Mouse (Mus musculus) forebrain, embryonic 10.5 days (tissue): ENCODE results near the gene Pbx4. TPM values are rescaled to one million over a fixed set of nuclear protein-coding genes. Genes with fewer than 3 reads are reported as not detected.

Source experiments
- DNase-seq: peaks from one replicate; pipeline ENCODE4 v3.0.0-alpha.2; 2017; ENCODE audit warnings: low spot score; ENCODE audit errors: extremely low spot score
- H3K27ac ChIP-seq: fragments of 300-500 bp; sonication (generic); 2 replicates; pipeline ENCODE4 v1.5.1; 2016; ENCODE audit warnings: mild to moderate bottlenecking
- H3K27me3 ChIP-seq: fragments of 300-500 bp; sonication (generic); 2 replicates; pipeline ENCODE4 v1.6.1; 2016; ENCODE audit warnings: mild to moderate bottlenecking; ENCODE audit not compliant: poor library complexity, severe bottlenecking
- H3K36me3 ChIP-seq: fragments of 300-500 bp; sonication (generic); replicated peaks from 2 replicates; pipeline ENCODE4 v1.6.1; 2016; ENCODE audit warnings: mild to moderate bottlenecking, moderate library complexity
- H3K4me1 ChIP-seq: fragments of 300-500 bp; sonication (generic); 2 replicates; pipeline ENCODE4 v1.6.1; 2016
- H3K4me3 ChIP-seq: fragments of 300-500 bp; sonication (generic); 2 replicates; pipeline ENCODE4 v1.5.1; 2016; ENCODE audit warnings: mild to moderate bottlenecking, moderate library complexity
- H3K9me3 ChIP-seq: fragments of 300-500 bp; sonication (generic); 2 replicates; pipeline ENCODE4 v1.6.1; 2016; ENCODE audit warnings: mild to moderate bottlenecking, moderate library complexity
- WGBS: fragments of 180-500 bp; shearing (Covaris S2); methylation state at CpG from one replicate; pipeline ENCODE4 v1.1.7; 2016; 5-methylcytosine and 5-hydroxymethylcytosine counted together
- polyA plus RNA-seq: library from polyadenylated mRNA; unstranded; fragments of >200 nt; fragmentation: Nextera tagmentation; extraction: Ambion mirVana; gene quantifications from 2 replicates; pipeline ENCODE4 v1.2.1, GENCODE M21; 2016

Gene Pbx4
- polyA plus RNA-seq, 1 experiment from 2014 or later, result 45.7 TPM

GRCm38 (mm10) chr8:69882021-69882756, 49.9 kb downstream of the Pbx4 start:
- H3K27me3 ChIP-seq, result peaks cover 100% of the 10 kb centered on the region
- H3K27ac ChIP-seq, result peak overlapping the region; percentile 30; the same call in 1 of the 2 replicates
- no peaks in the 10 kb centered on the region for H3K36me3 ChIP-seq
- peaks cover 10% of the 10 kb centered on the region for H3K9me3 ChIP-seq
- peak overlapping the region; percentile 45 for H3K4me3 ChIP-seq
- no peak for DNase-seq
- WGBS, result 7% methylated on average over 103 of the region's 103 CpGs
- H3K4me1 ChIP-seq, result peaks cover 42% of the 10 kb centered on the region

- Histone ChIP-seq H3K27ac (0 out of 2 replicates have a peak overlapping the region, but pooled peaks have one; percentile 30), H3K4me3 (peak overlapping the region; percentile 45; the same call in 1 of the 2 replicates), H3K4me1 (peaks cover 50% of the 10 kb centered on the region), H3K36me3 (no peaks in the 10 kb centered on the region), H3K27me3 (peaks cover 100% of the 10 kb centered on the region), H3K9me3 (peaks cover 10% of the 10 kb centered on the region)
- 12% methylated on average over 52 of the region's 52 CpGs for WGBS
- DNase-seq, result no peak
Observed at GRCm38 (mm10) chr8:69882833-69883600, 50.7 kb downstream of the Pbx4 start.

GRCm38 (mm10) chr8:69884141-69884540, 51.9 kb downstream of the Pbx4 start:
- peaks cover 61% of the 10 kb centered on the region for H3K4me1 ChIP-seq

GRCm38 (mm10) chr8:69887289-69888243, 55.3 kb downstream of the Pbx4 start, which contains the start of gene Cilp2:
Gene Cilp2 (minus strand): TSS chr8:69887687.
- peak within 1 kb of the TSS; percentile 41 for H3K4me3 ChIP-seq
- peaks cover 8% of the 10 kb centered on the region for H3K36me3 ChIP-seq
- H3K9me3 ChIP-seq, result no peaks in the 10 kb centered on the region
- DNase-seq, result no peak
- WGBS, result under 1% methylated on average over 60 of the region's 60 CpGs
- H3K4me1 ChIP-seq, result peaks cover 69% of the 10 kb centered on the region
- H3K27me3 ChIP-seq, result peaks cover 100% of the 10 kb centered on the region
- no peak within 1 kb of the TSS for H3K27ac ChIP-seq

More at GRCm38 (mm10) chr8:69884141-69884540, 51.9 kb downstream of the Pbx4 start:
- no peak overlapping the region for H3K27ac ChIP-seq
- no peak overlapping the region for H3K4me3 ChIP-seq
- no peak for DNase-seq
- H3K9me3 ChIP-seq, result peaks cover 10% of the 10 kb centered on the region
- peaks cover 100% of the 10 kb centered on the region for H3K27me3 ChIP-seq
- H3K36me3 ChIP-seq, result no peaks in the 10 kb centered on the region
- WGBS, result 45% methylated on average over 13 of the region's 13 CpGs

GRCm38 (mm10) chr8:69888244-69888866, 56.1 kb downstream of the Pbx4 start:
- Histone ChIP-seq H3K27me3 (peaks cover 94% of the 10 kb centered on the region), H3K9me3 (no peaks in the 10 kb centered on the region), H3K4me3 (peak overlapping the region; percentile 41), H3K36me3 (peaks cover 16% of the 10 kb centered on the region), H3K27ac (no peak overlapping the region), H3K4me1 (peaks cover 71% of the 10 kb centered on the region)
- 8% methylated on average over 24 of the region's 24 CpGs for WGBS
- DNase-seq, result no peak

- H3K4me1 ChIP-seq, result peaks cover 76% of the 10 kb centered on the region
Observed at GRCm38 (mm10) chr8:69888902-69889301, 56.6 kb downstream of the Pbx4 start.

GRCm38 (mm10) chr8:69890813-69891241, 58.5 kb downstream of the Pbx4 start:
- Histone ChIP-seq H3K9me3 (no peaks in the 10 kb centered on the region), H3K4me1 (peaks cover 90% of the 10 kb centered on the region), H3K27ac (no peak overlapping the region), H3K27me3 (peaks cover 70% of the 10 kb centered on the region), H3K36me3 (peaks cover 37% of the 10 kb centered on the region), H3K4me3 (peak overlapping the region; percentile 4; the same call in 1 of the 2 replicates)
- DNase-seq, result peak; percentile 67
- 42% methylated on average over 19 of the region's 19 CpGs for WGBS

More at GRCm38 (mm10) chr8:69888902-69889301, 56.6 kb downstream of the Pbx4 start:
- H3K9me3 ChIP-seq, result no peaks in the 10 kb centered on the region
- no peak for DNase-seq
- 4% methylated on average over 32 of the region's 32 CpGs for WGBS
- peak overlapping the region; percentile 34 for H3K4me3 ChIP-seq
- H3K27me3 ChIP-seq, result peaks cover 89% of the 10 kb centered on the region
- peaks cover 21% of the 10 kb centered on the region for H3K36me3 ChIP-seq
- H3K27ac ChIP-seq, result no peak overlapping the region

- Histone ChIP-seq H3K9me3 (no peaks in the 10 kb centered on the region), H3K4me3 (peak overlapping the region; percentile 2; the same call in 1 of the 2 replicates), H3K4me1 (peaks cover 86% of the 10 kb centered on the region), H3K27me3 (peaks cover 39% of the 10 kb centered on the region), H3K36me3 (peaks cover 66% of the 10 kb centered on the region), H3K27ac (0 out of 2 replicates have a peak overlapping the region, but pooled peaks have one; percentile 18)
- 28% methylated on average over 17 of the region's 17 CpGs for WGBS
- DNase-seq, result peak; percentile 70
Observed at GRCm38 (mm10) chr8:69893863-69894262, 61.6 kb downstream of the Pbx4 start.

- H3K27ac ChIP-seq, result no peak overlapping the region
- no peak for DNase-seq
- H3K4me1 ChIP-seq, result peaks cover 87% of the 10 kb centered on the region
- H3K4me3 ChIP-seq, result no peak overlapping the region
- WGBS, result 58% methylated on average over 6 of the region's 6 CpGs
- H3K36me3 ChIP-seq, result peaks cover 76% of the 10 kb centered on the region
- no peaks in the 10 kb centered on the region for H3K9me3 ChIP-seq
- H3K27me3 ChIP-seq, result peaks cover 29% of the 10 kb centered on the region
Observed at GRCm38 (mm10) chr8:69894836-69895332, 62.6 kb downstream of the Pbx4 start.

- DNase-seq, result no peak
- Histone ChIP-seq H3K36me3 (peaks cover 78% of the 10 kb centered on the region), H3K4me1 (peaks cover 93% of the 10 kb centered on the region), H3K9me3 (no peaks in the 10 kb centered on the region), H3K27ac (no peak overlapping the region), H3K27me3 (peaks cover 19% of the 10 kb centered on the region), H3K4me3 (no peak overlapping the region)
- WGBS, result 77% methylated on average over 4 of the region's 4 CpGs
Observed at GRCm38 (mm10) chr8:69895772-69896451, 63.6 kb downstream of the Pbx4 start.

- WGBS, result 87% methylated on average over 6 of the region's 6 CpGs
- Histone ChIP-seq H3K27ac (no peak overlapping the region), H3K9me3 (no peaks in the 10 kb centered on the region), H3K4me1 (peaks cover 90% of the 10 kb centered on the region), H3K27me3 (no peaks in the 10 kb centered on the region), H3K4me3 (no peak overlapping the region), H3K36me3 (peaks cover 68% of the 10 kb centered on the region)
- no peak for DNase-seq
Observed at GRCm38 (mm10) chr8:69897857-69898256, 65.6 kb downstream of the Pbx4 start.
